Mouse (Mus musculus) liver, embryonic 16.5 days (tissue): ENCODE data around the gene Lrrc34. TPM values are rescaled to one million over a fixed set of nuclear protein-coding genes. Genes with fewer than 3 reads are reported as not detected.

Experiments
- ATAC-seq: fragments of 200-750 bp; cut with Nextera tagmentation; 2 replicates; pipeline ENCODE4 v1.8.0; 2017; ENCODE audit warnings: low read depth, mild to moderate bottlenecking, moderate number of reproducible peaks, moderate library complexity
- H3K27ac ChIP-seq: fragments of 300-500 bp; sonication (generic); 2 replicates; pipeline ENCODE4 v1.5.1; 2014; ENCODE audit warnings: mild to moderate bottlenecking, low read length
- H3K27me3 ChIP-seq: fragments of 300-500 bp; sonication (generic); 2 replicates; pipeline ENCODE4 v1.6.1; 2014; ENCODE audit warnings: low read depth, low read length, mixed read lengths; ENCODE audit not compliant: control insufficient read depth, insufficient read depth
- H3K36me3 ChIP-seq: fragments of 300-500 bp; sonication (generic); 2 replicates; pipeline ENCODE4 v1.6.1; 2014; ENCODE audit warnings: mild to moderate bottlenecking; ENCODE audit not compliant: control insufficient read depth, insufficient read depth
- H3K4me1 ChIP-seq: fragments of 300-500 bp; sonication (generic); 2 replicates; pipeline ENCODE4 v1.6.1; 2014; ENCODE audit warnings: low read depth, low read length, mixed read lengths; ENCODE audit not compliant: control insufficient read depth
- H3K4me2 ChIP-seq: fragments of 300-500 bp; sonication (generic); 2 replicates; pipeline ENCODE4 v1.6.1; 2014; ENCODE audit warnings: low read depth, low read length, mixed read lengths
- H3K4me3 ChIP-seq: fragments of 300-500 bp; sonication (generic); 2 replicates; pipeline ENCODE4 v1.5.1; 2014; ENCODE audit warnings: low read depth, mild to moderate bottlenecking, low read length
- H3K9ac ChIP-seq: fragments of 300-500 bp; sonication (generic); 2 replicates; pipeline ENCODE4 v1.6.1; 2014; ENCODE audit warnings: low read depth, low read length
- H3K9me3 ChIP-seq: fragments of 300-500 bp; sonication (generic); replicated peaks from 2 replicates; pipeline ENCODE4 v1.6.1; 2016; ENCODE audit warnings: low read length; ENCODE audit not compliant: control insufficient read depth
- WGBS: fragments of 180-500 bp; shearing (Covaris S2); extraction: QIAGEN DNeasy Blood & Tissue Kit; methylation state at CpG from one replicate; pipeline ENCODE4 v1.1.7; 2014; ENCODE audit not compliant: insufficient replicate concordance; 5-methylcytosine and 5-hydroxymethylcytosine counted together
- polyA plus RNA-seq: library from polyadenylated mRNA; unstranded; fragments of >200 nt; fragmentation: Nextera tagmentation; extraction: Ambion mirVana; gene quantifications from 2 replicates; pipeline ENCODE4 v1.2.1, GENCODE M21; 2015

Lrrc34 gene
- polyA plus RNA-seq, 1 experiment from 2014 or later = 0.06 TPM

DNA sequence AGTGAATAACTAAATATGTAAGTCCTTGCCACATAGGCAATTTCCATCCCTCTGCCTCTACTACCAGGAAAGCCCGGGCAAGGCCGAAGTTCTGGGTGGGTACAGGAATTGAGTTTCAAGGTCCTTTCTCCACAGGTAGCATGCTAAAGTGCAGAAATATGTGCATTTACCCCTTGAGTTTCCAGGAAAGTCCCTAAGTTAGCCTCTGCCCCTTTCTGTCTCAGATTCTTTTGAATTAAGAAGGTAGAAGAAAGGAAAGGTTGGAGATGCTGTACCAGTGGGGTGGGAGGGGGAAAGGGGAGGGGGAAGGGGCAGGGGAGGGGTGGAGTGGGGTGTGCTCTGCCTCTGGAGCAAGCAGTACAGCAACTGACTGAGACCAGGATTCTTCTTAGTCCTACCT, 797 bp upstream of the Lrrc34 start:
- Histone ChIP-seq H3K4me2 (no peak overlapping the region), H3K27ac (no peak overlapping the region), H3K9ac (no peak overlapping the region), H3K4me3 (no peak overlapping the region), H3K27me3 (peaks cover 28% of the 10 kb centered on the region), H3K36me3 (no peaks in the 10 kb centered on the region), H3K9me3 (no peaks in the 10 kb centered on the region), H3K4me1 (no peaks in the 10 kb centered on the region; the same call in 1 of the 2 replicates)
- 83% methylated on average over 2 of the region's 2 CpGs for WGBS
- no peak for ATAC-seq

DNA sequence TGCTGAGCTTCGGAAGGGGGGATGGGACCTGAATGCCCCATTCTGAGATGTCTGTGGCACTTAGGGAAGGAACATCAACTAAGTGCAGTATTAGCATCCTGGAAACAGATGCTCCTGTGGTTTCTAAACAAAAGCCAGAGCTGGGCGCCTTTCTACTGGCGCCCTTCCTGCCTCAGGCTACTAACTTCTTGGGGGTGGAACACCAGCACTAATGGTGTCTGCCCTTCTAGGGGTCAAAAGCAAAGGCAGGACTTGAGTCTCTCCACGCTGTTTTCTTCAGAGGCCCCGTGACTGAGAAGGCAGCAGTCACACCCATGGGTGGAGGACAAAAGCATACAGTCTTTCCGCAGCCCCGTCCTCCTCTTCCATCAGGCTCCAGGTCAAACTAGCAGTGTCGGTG, 908 bp downstream of the Lrrc34 start:
- no peak overlapping the region for H3K27ac ChIP-seq
- peaks cover 27% of the 10 kb centered on the region for H3K27me3 ChIP-seq
- H3K36me3 ChIP-seq = no peaks in the 10 kb centered on the region
- no peak overlapping the region for H3K9ac ChIP-seq
- H3K4me1 ChIP-seq = no peaks in the 10 kb centered on the region; the same call in 1 of the 2 replicates
- WGBS = 38% methylated on average over 8 of the region's 8 CpGs
- H3K9me3 ChIP-seq = no peaks in the 10 kb centered on the region
- no peak for ATAC-seq
- H3K4me2 ChIP-seq = no peak overlapping the region
- no peak overlapping the region for H3K4me3 ChIP-seq

DNA sequence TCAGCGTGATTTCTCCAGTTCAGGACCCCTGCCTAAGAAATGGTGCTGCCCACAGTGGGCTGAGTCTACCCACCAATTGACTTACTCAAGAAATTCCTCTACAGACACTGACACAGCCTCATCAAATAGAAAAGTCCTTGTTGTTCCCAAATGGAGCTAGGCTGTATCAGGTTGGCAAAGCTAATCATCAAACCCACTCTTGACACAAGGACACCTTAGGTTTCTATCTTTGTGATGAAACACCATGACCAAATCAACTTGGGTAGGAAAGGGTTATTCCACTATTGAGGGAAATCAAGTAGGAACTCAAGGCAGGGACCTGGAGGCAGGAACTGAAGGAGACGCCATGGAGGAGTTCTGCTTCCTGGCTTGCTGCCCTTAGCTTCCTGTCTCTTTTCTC, 3.5 kb downstream of the Lrrc34 start, which contains the start of gene Lrriq4:
Gene Lrriq4, plus strand, starts transcription at position 301 of the 400 bp plus-strand sequence.
- 42% methylated on average over 2 of the region's 2 CpGs for WGBS
- no peaks in the 10 kb centered on the region for H3K36me3 ChIP-seq
- no peak within 1 kb of the TSS for H3K4me2 ChIP-seq
- peaks cover 5% of the 10 kb centered on the region for H3K27me3 ChIP-seq
- H3K4me1 ChIP-seq = no peaks in the 10 kb centered on the region; the same call in 1 of the 2 replicates
- no peak within 1 kb of the TSS for H3K27ac ChIP-seq
- ATAC-seq = no peak
- no peak within 1 kb of the TSS for H3K9ac ChIP-seq
- no peak within 1 kb of the TSS for H3K4me3 ChIP-seq
- H3K9me3 ChIP-seq = no peaks in the 10 kb centered on the region

DNA sequence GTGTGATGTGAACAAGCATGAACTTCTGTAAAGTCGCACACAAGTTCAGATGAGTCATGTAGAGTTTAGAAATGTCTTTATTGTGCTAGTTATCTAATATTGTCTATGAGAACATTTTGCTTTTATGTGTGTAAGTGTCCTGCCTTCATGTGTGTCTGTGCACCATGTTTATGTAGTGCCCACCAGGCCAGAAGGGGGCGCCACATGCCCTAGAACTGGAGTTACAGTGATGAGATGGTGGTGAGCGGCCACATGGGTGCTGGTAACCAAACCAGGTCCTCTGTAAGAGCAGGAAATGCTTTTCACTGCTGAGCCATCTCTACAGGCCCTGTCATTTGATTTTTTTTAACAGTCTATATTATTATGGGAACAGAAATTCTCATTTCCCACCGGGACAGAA, 12.0 kb downstream of the Lrrc34 start:
- Histone ChIP-seq H3K4me2 (no peak overlapping the region), H3K4me3 (no peak overlapping the region), H3K9me3 (no peaks in the 10 kb centered on the region), H3K4me1 (no peaks in the 10 kb centered on the region), H3K27me3 (no peaks in the 10 kb centered on the region), H3K27ac (no peak overlapping the region), H3K36me3 (no peaks in the 10 kb centered on the region), H3K9ac (no peak overlapping the region)
- no peak for ATAC-seq
- WGBS = 67% methylated on average over 4 of the region's 4 CpGs

DNA sequence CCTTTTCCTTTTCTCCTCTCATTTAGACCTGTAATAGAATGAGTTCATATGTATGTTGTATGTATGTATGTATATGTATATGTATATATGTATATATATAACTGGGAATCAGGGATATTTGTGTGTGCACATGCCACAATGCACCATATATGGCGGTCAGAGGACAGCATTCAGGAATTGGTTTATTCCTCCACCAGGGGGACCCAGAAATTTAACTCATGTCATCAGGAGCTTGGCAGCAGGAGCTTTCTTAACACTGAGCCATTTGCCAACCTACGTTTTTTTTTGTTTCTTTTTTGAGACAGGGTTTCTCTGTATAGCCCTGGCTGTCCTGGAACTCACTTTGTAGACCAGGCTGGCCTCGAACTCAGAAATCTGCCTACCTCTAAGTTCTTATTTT, 14.0 kb downstream of the Lrrc34 start:
- ATAC-seq = no peak
- H3K27ac ChIP-seq = no peak overlapping the region
- H3K36me3 ChIP-seq = no peaks in the 10 kb centered on the region
- no peak overlapping the region for H3K4me2 ChIP-seq
- WGBS = 37% methylated on average over 3 of the region's 3 CpGs
- no peaks in the 10 kb centered on the region for H3K27me3 ChIP-seq
- no peaks in the 10 kb centered on the region for H3K4me1 ChIP-seq
- no peaks in the 10 kb centered on the region for H3K9me3 ChIP-seq
- no peak overlapping the region for H3K9ac ChIP-seq
- H3K4me3 ChIP-seq = no peak overlapping the region

DNA sequence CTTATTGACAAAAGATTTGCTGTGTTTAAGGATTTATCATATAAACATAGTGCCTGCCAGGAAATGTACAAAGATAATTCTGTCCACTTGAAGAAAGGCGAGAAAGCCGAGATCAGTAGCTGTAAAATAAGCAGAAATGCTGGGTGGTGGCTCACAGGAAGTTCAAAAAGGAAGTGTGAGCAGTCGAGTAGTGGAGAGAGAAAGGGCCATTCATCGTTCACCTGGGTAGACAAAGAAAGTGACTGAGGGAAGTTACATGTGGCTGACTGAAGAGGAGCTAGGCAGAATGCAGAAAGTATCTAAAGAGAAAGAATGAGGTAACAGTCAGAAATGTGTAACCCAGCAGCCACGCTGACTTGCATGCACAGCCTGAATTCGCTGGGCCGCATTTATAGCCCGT, 27.5 kb downstream of the Lrrc34 start:
- Histone ChIP-seq H3K27ac (no peak overlapping the region), H3K9me3 (no peaks in the 10 kb centered on the region), H3K9ac (no peak overlapping the region), H3K36me3 (peaks cover 17% of the 10 kb centered on the region), H3K4me3 (no peak overlapping the region), H3K27me3 (no peaks in the 10 kb centered on the region), H3K4me2 (no peak overlapping the region), H3K4me1 (no peaks in the 10 kb centered on the region)
- whole genome bisulfite sequencing = 58% methylated on average over 8 of the region's 8 CpGs
- no peak for ATAC-seq

DNA sequence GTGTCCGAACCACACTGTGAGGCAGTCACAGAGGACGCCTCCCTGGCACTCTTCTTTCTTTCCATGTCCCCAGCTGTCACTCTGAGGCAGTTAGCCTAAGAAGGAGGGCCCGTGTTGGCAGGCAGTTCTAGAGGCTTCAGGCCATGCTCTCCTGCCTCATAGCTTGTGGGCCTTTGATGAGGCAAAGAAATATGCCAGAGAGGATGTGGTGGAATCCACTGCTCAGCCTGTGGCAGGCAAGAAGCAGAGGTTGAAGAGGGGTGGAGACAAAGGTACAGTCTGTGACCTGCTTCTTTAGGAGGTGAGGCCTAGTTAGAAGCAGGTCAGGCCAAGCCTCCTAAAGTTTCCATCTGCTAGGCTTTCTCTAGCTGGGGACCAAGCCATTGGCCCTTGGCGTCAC, 36.7 kb downstream of the Lrrc34 start:
- Histone ChIP-seq H3K4me1 (no peaks in the 10 kb centered on the region; the same call in 1 of the 2 replicates), H3K9me3 (no peaks in the 10 kb centered on the region), H3K4me3 (no peak overlapping the region), H3K9ac (no peak overlapping the region), H3K4me2 (no peak overlapping the region), H3K27me3 (no peaks in the 10 kb centered on the region), H3K27ac (no peak overlapping the region), H3K36me3 (peaks cover 50% of the 10 kb centered on the region)
- 78% methylated on average over 4 of the region's 4 CpGs for WGBS
- no peak for ATAC-seq

DNA sequence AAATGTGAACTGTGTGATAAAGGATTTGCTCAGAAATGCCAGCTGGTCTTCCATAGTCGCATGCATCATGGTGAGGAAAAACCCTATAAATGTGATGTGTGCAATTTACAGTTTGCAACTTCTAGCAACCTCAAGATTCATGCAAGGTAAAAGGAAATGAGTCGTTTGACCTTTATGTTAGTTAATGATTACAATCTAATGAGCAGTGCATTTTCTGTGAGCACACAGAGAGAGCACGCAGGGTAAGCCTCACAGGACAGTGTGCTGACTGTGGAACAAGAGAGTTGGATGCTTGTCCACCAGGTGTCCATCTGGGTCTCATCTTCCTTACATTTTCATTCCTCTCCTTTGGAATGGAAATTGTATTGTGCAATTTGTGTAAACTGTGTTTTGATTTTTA, 38.7 kb downstream of the Lrrc34 start:
- no peak; the same call in 1 of the 2 replicates for ATAC-seq
- H3K4me1 ChIP-seq = peaks cover 4% of the 10 kb centered on the region
- H3K27me3 ChIP-seq = no peaks in the 10 kb centered on the region
- peaks cover 43% of the 10 kb centered on the region for H3K36me3 ChIP-seq
- H3K4me3 ChIP-seq = no peak overlapping the region
- no peak overlapping the region for H3K4me2 ChIP-seq
- WGBS = 75% methylated on average over 3 of the region's 3 CpGs
- H3K9ac ChIP-seq = no peak overlapping the region
- no peaks in the 10 kb centered on the region for H3K9me3 ChIP-seq
- H3K27ac ChIP-seq = no peak overlapping the region

DNA sequence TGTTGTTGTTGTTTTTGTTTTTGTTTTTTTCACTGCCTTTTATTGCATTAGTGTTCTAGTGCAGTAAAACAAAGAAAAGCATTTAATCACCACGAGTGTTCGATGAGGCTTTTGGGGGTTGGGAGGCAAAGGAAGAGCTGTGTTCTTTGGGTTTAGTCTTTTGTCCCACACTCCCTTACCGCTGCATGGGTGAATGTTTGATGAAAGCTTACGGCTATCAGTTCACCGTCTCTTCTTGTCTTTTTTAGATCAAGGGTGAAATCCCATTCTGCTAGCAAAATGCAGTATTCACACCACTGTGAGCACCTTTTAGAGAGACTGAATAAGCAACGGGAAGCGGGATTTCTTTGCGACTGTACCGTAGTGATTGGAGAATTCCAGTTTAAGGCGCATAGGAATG, 44.4 kb downstream of the Lrrc34 start:
- peaks cover 16% of the 10 kb centered on the region for H3K36me3 ChIP-seq
- peak overlapping the region; percentile 98 for H3K27ac ChIP-seq
- WGBS = 48% methylated on average over 10 of the region's 10 CpGs
- H3K27me3 ChIP-seq = peaks cover 12% of the 10 kb centered on the region
- H3K4me1 ChIP-seq = peaks cover 19% of the 10 kb centered on the region
- H3K4me2 ChIP-seq = peak overlapping the region; percentile 81
- peak overlapping the region; percentile 90 for H3K9ac ChIP-seq
- no peaks in the 10 kb centered on the region for H3K9me3 ChIP-seq
- no peak for ATAC-seq
- peak overlapping the region; percentile 83 for H3K4me3 ChIP-seq
